Mouse (Mus musculus) hindbrain, embryonic 11.5 days (tissue): ENCODE measurements around the gene Lpin2. TPM values are rescaled to one million over a fixed set of nuclear protein-coding genes. Genes with fewer than 3 reads are reported as not detected.

Source experiments
- ATAC-seq: fragments of 200-750 bp; cut with Nextera tagmentation; 2 replicates; pipeline ENCODE4 v1.8.0; 2017; ENCODE audit warnings: mild to moderate bottlenecking, moderate TSS enrichment, moderate library complexity; ENCODE audit not compliant: low FRiP score
- DNase-seq: peaks from one replicate; pipeline ENCODE4 v3.0.0-alpha.2; 2015; ENCODE audit warnings: low spot score
- H3K27ac ChIP-seq: fragments of 300-500 bp; sonication (generic); 2 replicates; pipeline ENCODE4 v1.5.1; 2014; ENCODE audit warnings: mild to moderate bottlenecking, low read depth, low read length
- H3K27me3 ChIP-seq: fragments of 300-500 bp; sonication (generic); 2 replicates; pipeline ENCODE4 v1.6.1; 2014; ENCODE audit warnings: mild to moderate bottlenecking, low read length, moderate library complexity, mixed read lengths; ENCODE audit not compliant: control insufficient read depth, insufficient read depth
- H3K36me3 ChIP-seq: fragments of 300-500 bp; sonication (generic); 2 replicates; pipeline ENCODE4 v1.6.1; 2014; ENCODE audit warnings: mild to moderate bottlenecking, low read length, moderate library complexity, mixed read lengths; ENCODE audit not compliant: control insufficient read depth, insufficient read depth
- H3K4me1 ChIP-seq: fragments of 300-500 bp; sonication (generic); replicated peaks from 2 replicates; pipeline ENCODE4 v1.6.1; 2014; ENCODE audit warnings: low read length, mixed read lengths; ENCODE audit not compliant: control insufficient read depth, insufficient read depth
- H3K4me2 ChIP-seq: fragments of 300-500 bp; sonication (generic); replicated peaks from 2 replicates; pipeline ENCODE4 v1.6.1; 2014; ENCODE audit warnings: mild to moderate bottlenecking, low read depth, low read length
- H3K4me3 ChIP-seq: fragments of 300-500 bp; sonication (generic); 2 replicates; pipeline ENCODE4 v1.5.1; 2014; ENCODE audit warnings: low read depth, low read length
- H3K9ac ChIP-seq: fragments of 300-500 bp; sonication (generic); 2 replicates; pipeline ENCODE4 v1.6.1; 2014; ENCODE audit warnings: low read depth, low read length
- H3K9me3 ChIP-seq: fragments of 300-500 bp; sonication (generic); 2 replicates; pipeline ENCODE4 v1.6.1; 2016; ENCODE audit warnings: low read length; ENCODE audit not compliant: control insufficient read depth
- WGBS: fragments of 180-500 bp; shearing (Covaris S2); extraction: QIAGEN DNeasy Blood & Tissue Kit; methylation state at CpG from one replicate; pipeline ENCODE4 v1.1.7; 2014; 5-methylcytosine and 5-hydroxymethylcytosine counted together
- polyA plus RNA-seq: library from polyadenylated mRNA; unstranded; fragments of >200 nt; fragmentation: Nextera tagmentation; extraction: Ambion mirVana; gene quantifications from 2 replicates; pipeline ENCODE4 v1.2.1, GENCODE M21; 2014

Gene Lpin2
- polyA plus RNA-seq, result 33.8 and 39.4 TPM in 2 replicates

GRCm38 (mm10) chr17:71182211-71182721 is at the start of gene Lpin2:
Gene Lpin2, plus strand, starts transcription at chr17:71182560.
- peak within 1 kb of the TSS; percentile 65; the same call in 1 of the 2 replicates for H3K27ac ChIP-seq
- H3K4me2 ChIP-seq, result peak within 1 kb of the TSS; percentile 77
- peak within 1 kb of the TSS; percentile 86 for H3K9ac ChIP-seq
- H3K27me3 ChIP-seq, result no peaks in the 10 kb centered on the region
- 17% methylated on average over 6 of the region's 6 CpGs for WGBS
- no peaks in the 10 kb centered on the region for H3K36me3 ChIP-seq
- 0 out of 2 replicates have a peak, but pooled peaks cover 3% of the 10 kb centered on the region for H3K4me1 ChIP-seq
- ATAC-seq (no peak), DNase-seq (no peak)
- H3K9me3 ChIP-seq, result no peaks in the 10 kb centered on the region
- H3K4me3 ChIP-seq, result peak within 1 kb of the TSS; percentile 73

- ATAC-seq (no peak), DNase-seq (no peak)
- Histone ChIP-seq H3K9ac (no peak overlapping the region), H3K36me3 (no peaks in the 10 kb centered on the region), H3K9me3 (no peaks in the 10 kb centered on the region), H3K27ac (no peak overlapping the region), H3K27me3 (no peaks in the 10 kb centered on the region), H3K4me3 (no peak overlapping the region), H3K4me1 (no peaks in the 10 kb centered on the region), H3K4me2 (no peak overlapping the region)
- 91% methylated on average over 11 of the region's 11 CpGs for WGBS
These were observed 49.4 kb upstream of the Lpin2 start for GRCm38 (mm10) chr17:71132856-71133439.

GRCm38 (mm10) chr17:71134441-71134955 is 47.9 kb upstream of the Lpin2 start:
- DNase-seq, result no peak

GRCm38 (mm10) chr17:71135108-71135507 is 47.3 kb upstream of the Lpin2 start:
- ATAC-seq (no peak), DNase-seq (no peak)
- Histone ChIP-seq H3K27ac (no peak overlapping the region), H3K9me3 (no peaks in the 10 kb centered on the region), H3K9ac (no peak overlapping the region), H3K4me2 (no peak overlapping the region), H3K4me1 (no peaks in the 10 kb centered on the region), H3K27me3 (no peaks in the 10 kb centered on the region), H3K4me3 (no peak overlapping the region), H3K36me3 (no peaks in the 10 kb centered on the region)
- 66% methylated on average over 5 of the region's 5 CpGs for WGBS

More at GRCm38 (mm10) chr17:71134441-71134955, 47.9 kb upstream of the Lpin2 start:
- Histone ChIP-seq H3K27me3 (no peaks in the 10 kb centered on the region), H3K4me1 (no peaks in the 10 kb centered on the region), H3K4me3 (no peak overlapping the region), H3K36me3 (no peaks in the 10 kb centered on the region), H3K27ac (no peak overlapping the region), H3K9ac (no peak overlapping the region), H3K4me2 (no peak overlapping the region), H3K9me3 (no peaks in the 10 kb centered on the region)
- ATAC-seq, result no peak
- WGBS, result 90% methylated on average over 3 of the region's 3 CpGs

- H3K9ac ChIP-seq, result no peak overlapping the region
- no peaks in the 10 kb centered on the region for H3K9me3 ChIP-seq
- no peak overlapping the region for H3K4me3 ChIP-seq
- no peak overlapping the region for H3K27ac ChIP-seq
- H3K36me3 ChIP-seq, result no peaks in the 10 kb centered on the region
- H3K27me3 ChIP-seq, result no peaks in the 10 kb centered on the region
- no peaks in the 10 kb centered on the region for H3K4me1 ChIP-seq
- H3K4me2 ChIP-seq, result no peak overlapping the region
- DNase-seq (no peak), ATAC-seq (no peak)
- WGBS, result 93% methylated on average over 5 of the region's 5 CpGs
These were observed 46.5 kb upstream of the Lpin2 start for GRCm38 (mm10) chr17:71135866-71136265.

- ATAC-seq (no peak), DNase-seq (no peak)
- Histone ChIP-seq H3K4me1 (no peaks in the 10 kb centered on the region), H3K27me3 (no peaks in the 10 kb centered on the region), H3K4me2 (no peak overlapping the region), H3K4me3 (no peak overlapping the region), H3K27ac (no peak overlapping the region), H3K9ac (no peak overlapping the region), H3K36me3 (no peaks in the 10 kb centered on the region), H3K9me3 (no peaks in the 10 kb centered on the region)
- WGBS, result 86% methylated on average over 16 of the region's 16 CpGs
These were observed 45.7 kb upstream of the Lpin2 start for GRCm38 (mm10) chr17:71136384-71137333.

- no peak overlapping the region for H3K27ac ChIP-seq
- DNase-seq, result no peak
- WGBS, result 82% methylated on average over 2 of the region's 2 CpGs
- H3K36me3 ChIP-seq, result no peaks in the 10 kb centered on the region
- no peak overlapping the region for H3K4me3 ChIP-seq
- no peak overlapping the region for H3K9ac ChIP-seq
- H3K4me2 ChIP-seq, result no peak overlapping the region
- no peaks in the 10 kb centered on the region for H3K9me3 ChIP-seq
- no peaks in the 10 kb centered on the region for H3K4me1 ChIP-seq
- no peak for ATAC-seq
- H3K27me3 ChIP-seq, result no peaks in the 10 kb centered on the region
These were observed 45.0 kb upstream of the Lpin2 start for GRCm38 (mm10) chr17:71137334-71137721.

- DNase-seq (no peak), ATAC-seq (no peak)
These were observed 40.3 kb upstream of the Lpin2 start for GRCm38 (mm10) chr17:71142068-71142467.

More at GRCm38 (mm10) chr17:71142068-71142467, 40.3 kb upstream of the Lpin2 start:
- H3K9me3 ChIP-seq, result no peaks in the 10 kb centered on the region
- H3K4me2 ChIP-seq, result no peak overlapping the region
- H3K27ac ChIP-seq, result no peak overlapping the region
- WGBS, result 80% methylated on average over 4 of the region's 4 CpGs
- no peak overlapping the region for H3K4me3 ChIP-seq
- H3K36me3 ChIP-seq, result no peaks in the 10 kb centered on the region
- no peak overlapping the region for H3K9ac ChIP-seq
- no peaks in the 10 kb centered on the region for H3K4me1 ChIP-seq
- H3K27me3 ChIP-seq, result no peaks in the 10 kb centered on the region
